Mouse (Mus musculus): ENCODE measurements at regions not wholly inside any gene's neighbourhood (a gene's known extent, or its start where the extent isn't known, plus 50 kb on each side); places are given as distances from the start of the nearest gene placed in this dataset.

DNA sequence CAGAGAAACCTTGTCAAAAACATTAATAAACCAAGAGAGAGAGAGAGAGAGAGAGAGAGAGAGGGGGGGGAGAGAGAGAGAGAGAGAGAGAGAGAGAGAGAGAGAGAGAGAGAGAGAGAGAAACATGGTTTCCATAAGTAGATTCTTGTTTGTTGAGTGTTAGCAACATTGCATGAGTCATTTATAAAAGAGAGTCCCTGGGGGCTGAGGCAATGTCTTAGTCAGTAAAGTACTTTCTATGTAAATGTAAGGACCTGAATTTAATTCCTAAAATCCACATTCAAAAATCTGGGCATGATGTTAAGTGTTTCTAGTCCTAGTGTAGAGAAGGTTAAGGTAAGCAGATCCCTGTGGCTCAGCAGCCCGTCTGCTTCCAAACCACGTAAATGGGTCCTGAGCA is 304.9 kb downstream of the Osr1 start:
- no peak for TF ChIP-seq CTCF (IDR thresholded peaks at IDR 0.05; ENCODE audit: insufficient read depth, low read depth, low read length)
- TF ChIP-seq POLR2A (IDR thresholded peaks at IDR 0.05; ENCODE audit: insufficient read depth, low read depth, low read length): no peak

All from olfactory bulb, adult 2 months (tissue).